Comparison of ENCODE assay signal across 8 mouse cellular contexts in genomic region chr11:121353326-121354090, GRCm38 (mm10). TPM values are rescaled to one million over a fixed set of nuclear protein-coding genes. Genes with fewer than 3 reads are reported as not detected.
DNase-seq lines count a peak whose midpoint lies in the region; ATAC-seq and TF ChIP-seq lines count a peak whose summit lies in the region.

No protein-coding gene starts in this region.

- ATAC-seq in heart, embryonic 11.5 days (replicated peaks; ENCODE audit: insufficient number of reproducible peaks, low FRiP score, low TSS enrichment), result no peak
- ATAC-seq in kidney, embryonic 14.5 days (ENCODE audit: low FRiP score, low TSS enrichment), result no peak; the same call in 1 of the 2 replicates
- no peak; the same call in 1 of the 2 replicates for ATAC-seq in neural tube, embryonic 15.5 days (ENCODE audit: low FRiP score)

- DNase-seq in 3T3-L1 (ENCODE audit: low read depth, low spot score) (peak; percentile 34), MEL-GATA-1-ER (ENCODE audit: extremely low read depth, low read depth) (peak; percentile 55)
- DNase-seq in cerebellum, postnatal 14 days, result peak; percentile 40 to 42
- DNase-seq in lung, adult 2 months, result peak; percentile 21
- DNase-seq in thymus, postnatal 36 days, result peak; percentile 35 to 61

- H3K4me3 ChIP-seq in heart, embryonic 11.5 days (ENCODE audit: low read depth, low read length), result peak overlapping the region; percentile 98
- H3K4me3 ChIP-seq in kidney, embryonic 14.5 days (ENCODE audit: low read length), result peak overlapping the region; percentile 97
- H3K4me3 ChIP-seq in lung, adult 2 months (replicated peaks; ENCODE audit: extremely low read depth, low read depth, low read length), result peak overlapping the region; percentile 79
- peak overlapping the region; percentile 96 for H3K4me3 ChIP-seq in neural tube, embryonic 15.5 days (replicated peaks)

- peak overlapping the region; percentile 82 for H3K27ac ChIP-seq in heart, embryonic 11.5 days (ENCODE audit: low read depth, low read length)
- peak overlapping the region; percentile 83 for H3K27ac ChIP-seq in kidney, embryonic 14.5 days (ENCODE audit: low read depth, low read length)
- H3K27ac ChIP-seq in neural tube, embryonic 15.5 days (replicated peaks), result peak overlapping the region; percentile 94

- WGBS in heart, embryonic 11.5 days (ENCODE audit: insufficient replicate concordance), result 3% methylated on average over 40 of the region's 41 CpGs
- 3% methylated on average over 41 of the region's 41 CpGs for WGBS in kidney, embryonic 14.5 days
- WGBS in lung, adult 2 months, result 2% methylated on average over 41 of the region's 41 CpGs
- WGBS in neural tube, embryonic 15.5 days, result 4% methylated on average over 38 of the region's 41 CpGs

- peak overlapping the region; percentile 92 for H3K4me2 ChIP-seq in heart, embryonic 11.5 days
- peak overlapping the region; percentile 87 for H3K4me2 ChIP-seq in kidney, embryonic 14.5 days (replicated peaks; ENCODE audit: low read depth, low read length)
- H3K4me2 ChIP-seq in neural tube, embryonic 15.5 days, result peak overlapping the region; percentile 73

- TF ChIP-seq CTCF in lung, adult 2 months (IDR thresholded peaks at IDR 0.05; ENCODE audit: insufficient read depth, low read length), result no peak

- no peaks in the 10 kb centered on the region for H3K27me3 ChIP-seq in heart, embryonic 11.5 days (ENCODE audit: control insufficient read depth, insufficient read depth, low read length)
- H3K27me3 ChIP-seq in kidney, embryonic 14.5 days (ENCODE audit: control insufficient read depth, insufficient read depth, low read length), result no peaks in the 10 kb centered on the region
- H3K27me3 ChIP-seq in neural tube, embryonic 15.5 days (replicated peaks), result no peaks in the 10 kb centered on the region

- peak overlapping the region; percentile 98 for H3K9ac ChIP-seq in heart, embryonic 11.5 days (ENCODE audit: low read depth, low read length)
- peak overlapping the region; percentile 95 for H3K9ac ChIP-seq in kidney, embryonic 14.5 days (ENCODE audit: low read depth, low read length)
- H3K9ac ChIP-seq in neural tube, embryonic 15.5 days (replicated peaks), result peak overlapping the region; percentile 92

- H3K36me3 ChIP-seq in heart, embryonic 11.5 days (ENCODE audit: control insufficient read depth, insufficient read depth, low read length), result no peaks in the 10 kb centered on the region
- peaks cover 4% of the 10 kb centered on the region; the same call in 1 of the 2 replicates for H3K36me3 ChIP-seq in kidney, embryonic 14.5 days (ENCODE audit: control insufficient read depth, insufficient read depth, low read length)
- H3K36me3 ChIP-seq in neural tube, embryonic 15.5 days, result peaks cover 6% of the 10 kb centered on the region; the same call in 1 of the 2 replicates

- TF ChIP-seq POLR2A in lung, adult 2 months (IDR thresholded peaks at IDR 0.05; ENCODE audit: borderline replicate concordance, extremely low read depth, low read depth, low read length), result no peak

- no peaks in the 10 kb centered on the region for H3K9me3 ChIP-seq in heart, embryonic 11.5 days (replicated peaks; ENCODE audit: control insufficient read depth, low read length)
- no peaks in the 10 kb centered on the region for H3K9me3 ChIP-seq in kidney, embryonic 14.5 days (ENCODE audit: control insufficient read depth, low read length)
- H3K9me3 ChIP-seq in neural tube, embryonic 15.5 days (replicated peaks), result no peaks in the 10 kb centered on the region

- H3K4me1 ChIP-seq in heart, embryonic 11.5 days (ENCODE audit: control insufficient read depth, insufficient read depth, low read length), result peaks cover 16% of the 10 kb centered on the region
- peaks cover 14% of the 10 kb centered on the region; the same call in 1 of the 2 replicates for H3K4me1 ChIP-seq in kidney, embryonic 14.5 days (ENCODE audit: control insufficient read depth, insufficient read depth, low read length)
- H3K4me1 ChIP-seq in lung, adult 2 months (ENCODE audit: control insufficient read depth, insufficient read depth, low read length), result peaks cover 11% of the 10 kb centered on the region
- peaks cover 22% of the 10 kb centered on the region for H3K4me1 ChIP-seq in neural tube, embryonic 15.5 days

RNA-seq across cellular contexts. Expression of gene Wdr45b, which starts 0.7 kb away (rescaled TPM):
- polyA plus RNA-seq in heart, embryonic 11.5 days (2014; fragmentation: Nextera tagmentation; extraction: Ambion mirVana), result 84.8 and 88.8 TPM in 2 replicates
- 84.5 and 101 TPM in 2 replicates for polyA plus RNA-seq in kidney, embryonic 14.5 days (2014; fragmentation: Nextera tagmentation; extraction: Ambion mirVana)
- polyA plus RNA-seq in lung, adult 2 months (2012; rRNA removed), result 41.5 and 45.3 TPM in 2 replicates
- 84.2 and 86.4 TPM in 2 replicates for polyA plus RNA-seq in neural tube, embryonic 15.5 days (2015; fragmentation: Nextera tagmentation; extraction: Ambion mirVana)

RNA-seq across cellular contexts. Expression of gene Rab40b, which starts 34.5 kb away (rescaled TPM):
- 3.4 and 4.5 TPM in 2 replicates for polyA plus RNA-seq in heart, embryonic 11.5 days (2014; fragmentation: Nextera tagmentation; extraction: Ambion mirVana)
- polyA plus RNA-seq in kidney, embryonic 14.5 days (2014; fragmentation: Nextera tagmentation; extraction: Ambion mirVana), result 3.2 and 4.3 TPM in 2 replicates
- polyA plus RNA-seq in lung, adult 2 months (2012; rRNA removed), result 2.4 and 2.7 TPM in 2 replicates
- 15.5 and 18.4 TPM in 2 replicates for polyA plus RNA-seq in neural tube, embryonic 15.5 days (2015; fragmentation: Nextera tagmentation; extraction: Ambion mirVana)
